Mouse (Mus musculus): ENCODE data around the gene Phf10. TPM values are rescaled to one million over a fixed set of nuclear protein-coding genes. Genes with fewer than 3 reads are reported as not detected.
A peak's percentile ranks its signal among the peaks of the same experiment; 100 is the strongest.
"Not testable (repeated sequence)": the region's sequence is repeated elsewhere in the genome, so short reads cannot be mapped to it uniquely, and the experiment has no call there.

Gene Phf10
- 10 to 100 TPM; 39.0 to 57.3 TPM for total RNA-seq (2021)
- long read RNA-seq, experiment 1, transcript Phf10-201 (12 exons, 1,663 nt), result major isoform, 15 of 35 reads
- long read RNA-seq, experiment 1, partial matches to known transcripts, result 3 of 35 reads
- long read RNA-seq, experiment 1, other reads (novel, unspliced or antisense), result 17 of 35 reads
- long read RNA-seq, experiment 2, transcript Phf10-201 (12 exons, 1,663 nt), result major isoform, 66 of 94 reads
- long read RNA-seq, experiment 2, partial matches to known transcripts, result 8 of 94 reads
- long read RNA-seq, experiment 2, other reads (novel, unspliced or antisense), result 20 of 94 reads

- DNase-seq (ENCODE audit: low spot score in 2 of 2), result peak; percentile 48 to 56
Measured at GRCm38 (mm10) chr17:14960951-14961556, at the start of gene Phf10. Gene Phf10 (minus strand): TSS chr17:14961273.

- DNase-seq (ENCODE audit: low spot score in 2 of 2), result not testable (repeated sequence)
Measured at GRCm38 (mm10) chr17:15009706-15010413, 48.8 kb upstream of the Phf10 start, which contains the start of gene Gm3435. Gene Gm3435 (plus strand): TSS chr17:15010176.

DNA sequence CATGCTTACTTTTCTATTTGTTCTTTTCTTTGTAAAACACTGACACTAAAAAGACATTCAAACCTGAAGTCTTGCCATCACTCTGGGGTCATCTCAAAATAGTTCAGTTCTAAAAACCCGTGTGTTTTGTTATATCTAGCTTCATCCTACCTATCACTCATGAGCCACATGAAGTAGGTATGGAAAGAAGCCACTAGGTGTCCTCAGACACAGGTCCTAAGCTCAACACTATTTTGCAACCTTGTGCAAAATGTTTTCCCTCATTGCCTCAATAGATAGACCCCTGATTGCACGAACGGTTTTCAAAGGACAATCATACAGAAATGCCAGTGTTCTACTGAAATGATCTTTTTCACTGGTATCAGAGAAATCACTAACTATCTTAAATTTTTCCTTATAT, 48.0 kb upstream of the Phf10 start:
- not testable (repeated sequence) for DNase-seq (ENCODE audit: low spot score in 2 of 2)

DNA sequence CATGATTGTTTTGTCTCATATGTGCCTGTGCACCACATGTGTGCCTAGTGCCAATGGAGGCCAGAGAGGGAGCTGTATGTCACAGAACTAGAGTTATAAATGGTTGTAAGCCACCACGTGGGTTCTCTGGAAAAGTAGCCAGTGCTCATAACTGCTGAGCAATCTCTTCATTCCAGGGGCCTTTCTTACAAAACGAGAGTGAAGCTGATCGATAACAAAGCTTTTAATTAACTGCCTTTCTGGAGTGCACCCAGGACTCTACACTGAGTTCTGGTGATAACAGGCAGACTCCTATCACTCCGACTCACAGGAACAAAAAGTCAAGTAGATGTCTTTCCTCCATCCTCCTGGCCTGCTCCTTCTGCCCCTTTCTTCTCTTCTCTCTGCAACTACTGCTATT, 39.0 kb upstream of the Phf10 start:
- not testable (repeated sequence) for DNase-seq (ENCODE audit: low spot score in 2 of 2)

- DNase-seq (ENCODE audit: low spot score in 2 of 2), result not testable (repeated sequence)
Measured at GRCm38 (mm10) chr17:14994140-14994539, 33.1 kb upstream of the Phf10 start.

DNA sequence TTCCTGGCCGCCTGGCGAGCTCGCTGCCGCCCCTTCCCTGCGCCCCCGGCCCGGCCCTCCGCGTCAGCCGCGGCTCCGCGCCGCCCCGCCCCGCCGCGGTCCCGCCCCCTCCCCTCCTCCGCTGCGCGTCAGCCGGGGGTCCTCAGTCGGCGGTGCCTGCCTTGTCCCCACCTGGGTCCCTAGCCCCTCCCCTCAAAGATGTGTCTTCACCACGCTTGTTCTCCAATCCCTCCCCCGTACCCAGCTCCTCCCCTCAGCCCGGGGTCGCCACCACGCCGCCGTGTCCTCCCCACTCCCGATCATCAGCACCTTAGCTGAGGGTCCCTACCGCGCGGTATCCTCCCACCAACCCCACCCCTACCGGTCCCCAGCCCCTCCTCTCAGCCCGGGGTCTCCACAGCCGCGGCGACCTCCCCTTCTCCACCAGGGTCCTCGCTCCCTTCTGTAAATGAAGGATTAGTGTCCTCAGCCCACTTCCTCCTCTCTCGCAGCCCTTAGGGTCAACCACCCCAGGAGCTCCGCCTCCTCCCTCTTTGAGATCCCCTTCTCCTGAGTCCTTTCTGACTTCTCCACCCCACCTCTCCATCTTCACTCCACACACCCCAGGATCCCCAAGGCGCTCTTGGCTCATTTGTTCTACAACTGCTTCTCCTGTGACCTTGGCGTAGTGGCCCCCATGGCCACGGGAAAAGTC, 32.2 kb upstream of the Phf10 start:
- not testable (repeated sequence) for DNase-seq (ENCODE audit: low spot score in 2 of 2)

DNA sequence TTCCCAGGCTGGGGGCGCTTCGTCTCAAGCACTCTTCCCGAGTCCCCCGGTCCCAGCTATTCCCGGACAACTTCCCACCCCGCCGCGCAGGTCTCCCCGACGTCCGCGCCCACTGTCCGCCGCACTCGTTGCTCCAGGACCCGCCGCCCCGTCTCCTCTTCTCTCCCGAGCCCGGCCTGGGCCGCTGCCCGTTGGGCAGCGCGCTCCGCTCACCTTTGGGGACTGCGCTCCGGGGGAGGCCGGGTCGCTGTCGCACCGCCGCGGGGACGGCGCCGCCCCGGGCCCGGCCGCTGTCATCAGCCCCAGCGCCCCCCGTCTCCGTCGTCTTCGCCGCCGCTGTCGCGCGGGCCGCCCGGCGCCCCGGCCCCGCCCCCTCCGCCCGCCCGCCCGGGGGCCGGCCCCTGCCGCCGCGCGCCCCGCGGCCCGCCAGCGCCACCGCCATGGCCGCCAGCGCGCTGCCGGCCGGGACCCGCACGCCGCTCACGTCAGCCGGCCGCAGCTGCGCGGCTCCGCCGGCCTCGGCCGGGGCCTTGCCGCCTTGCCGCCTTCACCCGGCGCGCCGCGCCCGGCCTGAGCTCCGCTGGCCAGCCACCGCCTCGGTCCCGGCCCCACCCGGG, 31.6 kb upstream of the Phf10 start:
- not testable (repeated sequence) for DNase-seq (ENCODE audit: low spot score in 2 of 2)

DNA sequence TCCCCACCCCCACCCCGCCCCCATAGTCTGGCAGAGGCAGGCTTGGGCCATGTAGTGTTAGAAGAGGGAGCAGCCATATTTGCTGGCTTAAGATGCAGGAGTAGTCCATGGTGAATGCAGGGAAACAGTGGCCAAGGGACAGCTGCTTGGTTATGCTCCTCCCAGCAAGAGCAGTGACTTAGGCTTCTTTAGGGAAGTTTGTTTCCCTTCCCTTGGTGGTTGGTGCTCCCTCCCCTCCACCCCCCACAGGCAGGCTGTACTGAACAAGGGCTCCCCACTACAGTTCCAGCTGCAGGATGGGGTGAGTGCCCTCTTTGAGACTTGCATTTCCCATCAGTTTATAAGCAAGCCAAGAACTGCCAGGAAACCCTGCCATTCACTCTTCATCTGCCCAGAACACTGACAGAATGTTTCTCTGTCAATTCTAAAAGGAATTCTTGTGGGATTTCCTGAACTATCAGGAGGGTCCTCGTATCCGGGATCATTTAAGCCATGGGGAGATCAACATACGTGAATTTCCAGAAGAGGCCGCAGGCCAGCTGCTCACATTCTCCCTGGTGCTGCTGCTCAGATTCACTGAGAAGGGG, 29.1 kb upstream of the Phf10 start:
- not testable (repeated sequence) for DNase-seq (ENCODE audit: low spot score in 2 of 2)

DNA sequence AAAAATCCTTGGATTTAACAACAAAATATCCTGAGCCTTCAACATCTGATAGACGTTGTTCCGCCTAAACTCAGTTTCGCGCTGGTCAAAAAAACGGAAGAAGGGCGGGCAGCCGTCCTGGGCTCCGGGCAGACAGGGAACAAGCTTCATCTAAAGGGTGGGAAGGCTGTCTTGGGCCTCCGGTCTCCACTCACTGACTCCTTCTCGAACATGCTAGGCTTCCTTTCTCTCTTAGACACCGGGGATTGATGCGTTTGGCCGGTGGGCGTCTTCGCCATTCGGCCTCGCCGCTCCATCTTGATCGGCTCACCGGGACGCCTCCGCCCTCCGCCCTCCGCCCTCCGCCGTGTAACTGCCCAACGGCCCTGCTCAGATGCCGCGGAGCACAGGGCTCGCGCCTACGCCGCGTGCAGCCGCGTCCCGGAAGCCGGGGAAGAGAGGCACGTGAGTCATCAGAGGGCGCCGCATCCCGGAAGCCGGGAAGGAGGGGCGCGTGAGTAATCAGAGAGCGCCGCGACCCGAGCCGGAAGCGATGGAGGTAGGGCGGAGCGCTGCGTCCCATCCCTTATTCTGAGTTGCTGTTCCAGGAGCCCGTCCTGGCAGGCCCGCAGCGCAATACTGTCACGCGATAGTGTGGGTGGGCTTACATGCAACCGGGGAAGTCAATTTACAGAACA, 17.4 kb upstream of the Phf10 start, which contains the start of the genes 9030025P20Rik and Gm3417:
TSS of gene 9030025P20Rik (plus strand) at position 107 of the 677 bp plus-strand sequence.
TSS of gene Gm3417 (minus strand) at position 429 of the 677 bp plus-strand sequence.
- DNase-seq (ENCODE audit: low spot score in 2 of 2), result not testable (repeated sequence)

GRCm38 (mm10) chr17:14977718-14978361, 16.8 kb upstream of the Phf10 start:
- DNase-seq (ENCODE audit: low spot score in 2 of 2), result not testable (repeated sequence)

GRCm38 (mm10) chr17:14968373-14968913, 7.4 kb upstream of the Phf10 start:
- DNase-seq (ENCODE audit: low spot score in 2 of 2), result not testable (repeated sequence)

GRCm38 (mm10) chr17:14961557-14962154, 583 bp upstream of the Phf10 start:
- DNase-seq (ENCODE audit: low spot score in 2 of 2), result not testable (repeated sequence)

DNA sequence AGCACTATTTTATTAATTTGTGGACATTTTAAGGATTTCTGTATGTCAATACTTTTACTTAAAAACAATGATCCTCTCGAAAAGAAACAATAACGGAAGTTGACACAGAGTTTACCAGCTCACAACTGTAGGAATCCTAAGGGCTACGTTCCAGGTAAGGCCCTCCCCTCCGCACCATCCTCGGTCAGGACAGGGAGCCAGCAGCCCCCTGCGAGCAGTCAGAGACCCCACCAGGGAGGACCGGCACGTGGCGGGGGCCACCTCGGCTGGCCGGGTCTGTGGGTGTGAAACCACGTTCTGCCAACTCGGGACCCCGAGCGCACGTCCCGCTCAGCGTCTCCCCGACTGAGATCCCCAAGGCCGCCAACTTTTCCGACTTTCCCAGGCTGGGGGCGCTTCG, 553 bp downstream of the Phf10 start:
- peak; percentile 31 to 40 for DNase-seq (ENCODE audit: low spot score in 2 of 2)

- DNase-seq (ENCODE audit: low spot score in 2 of 2), result no peak
Measured at GRCm38 (mm10) chr17:14959979-14960378, 1.1 kb downstream of the Phf10 start.

DNA sequence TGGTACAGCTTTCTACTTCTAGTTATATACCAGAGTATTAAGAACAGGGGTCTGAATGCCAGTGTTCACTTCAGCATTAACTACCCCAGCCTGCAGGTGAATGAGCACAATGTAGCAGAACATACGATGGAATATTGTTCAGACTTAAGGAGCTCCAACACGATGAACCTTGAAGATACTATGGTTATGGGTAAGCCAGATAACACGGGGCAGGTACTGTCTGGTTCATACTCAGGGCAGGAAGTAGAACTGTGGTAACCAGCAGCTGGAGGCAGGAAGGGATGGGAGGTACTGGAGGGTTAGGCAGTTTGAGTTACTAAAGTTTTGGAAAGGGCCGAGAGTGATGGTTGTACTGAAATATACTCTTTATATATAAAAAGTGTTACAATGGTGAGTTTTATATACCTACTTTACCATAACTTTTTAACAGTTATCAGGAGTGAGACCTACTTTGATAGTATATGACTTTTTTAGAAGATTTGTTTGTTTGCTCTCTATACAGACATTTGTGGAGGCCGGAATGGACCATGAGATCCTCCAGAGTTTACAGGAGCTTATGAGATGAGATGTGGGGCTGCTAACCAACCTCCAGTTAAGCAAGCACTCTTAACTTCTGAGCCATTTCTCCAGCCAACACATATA, 2.3 kb downstream of the Phf10 start:
- DNase-seq (ENCODE audit: low spot score in 2 of 2), result no peak

- no peak for DNase-seq (ENCODE audit: low spot score in 2 of 2)
Measured at GRCm38 (mm10) chr17:14953452-14953851, 7.6 kb downstream of the Phf10 start.

DNA sequence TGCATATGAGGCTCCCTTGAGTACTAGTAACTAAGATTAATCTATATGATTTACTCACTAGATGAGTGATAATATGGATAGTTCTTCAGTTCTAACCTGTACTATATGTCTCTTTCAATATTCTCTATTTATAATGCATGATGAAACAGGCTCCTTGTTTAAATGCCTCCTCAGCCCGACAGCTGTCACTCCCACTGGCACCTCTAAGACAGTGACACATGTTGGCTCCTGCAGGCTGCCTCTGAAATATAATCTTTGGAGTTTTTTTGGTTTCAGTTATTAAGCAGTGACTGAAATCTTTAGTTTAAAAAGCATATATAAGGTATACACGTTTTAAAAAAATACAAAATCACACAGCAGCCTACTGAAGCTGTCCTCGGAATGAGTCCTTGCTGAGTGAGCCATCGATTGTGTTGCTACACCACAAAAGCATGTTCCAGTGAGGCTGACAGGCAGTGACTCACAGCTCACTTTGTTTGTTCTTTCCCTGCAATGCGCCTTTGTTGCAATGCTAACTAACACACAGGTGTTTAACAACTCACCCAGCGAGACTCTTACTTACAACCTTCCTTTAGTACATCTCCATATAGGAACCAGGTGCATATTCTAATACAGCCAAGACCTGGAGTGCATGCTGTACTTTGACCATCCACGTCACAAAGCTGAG, 11.8 kb downstream of the Phf10 start:
- no peak for DNase-seq (ENCODE audit: low spot score in 2 of 2)

Measured in adrenal gland, adult 18-20 months (tissue).